In genomic region chr10:89435920-89436319, GRCm38 (mm10) we compare ENCODE assay signal across 16 mouse cellular contexts. TPM values are rescaled to one million over a fixed set of nuclear protein-coding genes. Genes with fewer than 3 reads are reported as not detected.
A peak's percentile ranks its signal among the peaks of the same experiment; 100 is the strongest.
DNase-seq lines count a peak whose midpoint lies in the region; ATAC-seq and TF ChIP-seq lines count a peak whose summit lies in the region.
"Had no signal": no experiment of that assay in that cellular context is flagged by ENCODE, and none has a peak within 500 bp of the region (broad histone marks: within the 10 kb centered on the region; RNA-seq: fewer than 3 reads in every experiment).

No protein-coding gene starts in this region.

- no peaks in the 10 kb centered on the region for H3K9me3 ChIP-seq in midbrain, embryonic 11.5 days (ENCODE audit: control insufficient read depth, low read length)
- H3K9me3 ChIP-seq in midbrain, embryonic 10.5 days (replicated peaks): no peaks in the 10 kb centered on the region; the same call in 1 of the 2 replicates
- H3K9me3 ChIP-seq in forebrain, embryonic 14.5 days (replicated peaks; ENCODE audit: control insufficient read depth, low read length): no peaks in the 10 kb centered on the region
- H3K9me3 ChIP-seq in midbrain, postnatal 0 days (ENCODE audit: low read length): no peaks in the 10 kb centered on the region

- TF ChIP-seq CTCF in midbrain, postnatal 0 days (IDR thresholded peaks at IDR 0.05): no peak

- no peak for DNase-seq in frontal cortex, postnatal 14 days (ENCODE audit: low spot score in 2 of 2)
- DNase-seq in midbrain, embryonic 11.5 days (ENCODE audit: low spot score, missing footprints): no peak
- DNase-seq in midbrain, embryonic 10.5 days (ENCODE audit: low spot score): no peak
- peak; percentile 67 for DNase-seq in forebrain, embryonic 14.5 days (ENCODE audit: low spot score)
- DNase-seq in midbrain, postnatal 0 days (ENCODE audit: low spot score): peak; percentile 36
- no peak for DNase-seq in gastrocnemius, postnatal 4 days (ENCODE audit: low spot score in 2 of 2)
- no peak for DNase-seq in cerebellum, adult 9-11 months
- DNase-seq: adrenal gland, postnatal 14 days; B cell, adult 2 months; cerebellum, adult 11 months; heart, postnatal 4 days; kidney, adult 8-10 months; liver; lung, adult 2 months; thymus, adult 18-20 months had no signal

- peaks cover 64% of the 10 kb centered on the region for H3K27me3 ChIP-seq in midbrain, embryonic 11.5 days (ENCODE audit: control insufficient read depth, insufficient read depth, low read length)
- peaks cover 93% of the 10 kb centered on the region for H3K27me3 ChIP-seq in midbrain, embryonic 10.5 days (ENCODE audit: low read depth, poor library complexity, severe bottlenecking)
- peaks cover 3% of the 10 kb centered on the region; the same call in 1 of the 2 replicates for H3K27me3 ChIP-seq in forebrain, embryonic 14.5 days (replicated peaks; ENCODE audit: control insufficient read depth, insufficient read depth, low read length)
- peaks cover 8% of the 10 kb centered on the region for H3K27me3 ChIP-seq in midbrain, postnatal 0 days (ENCODE audit: insufficient read depth, low read length)

- peaks cover 12% of the 10 kb centered on the region for H3K4me1 ChIP-seq in midbrain, embryonic 11.5 days (ENCODE audit: control insufficient read depth, insufficient read depth, low read length)
- H3K4me1 ChIP-seq in midbrain, embryonic 10.5 days: peaks cover 35% of the 10 kb centered on the region
- peaks cover 25% of the 10 kb centered on the region for H3K4me1 ChIP-seq in forebrain, embryonic 14.5 days (ENCODE audit: control insufficient read depth, insufficient read depth, low read length)
- no peaks in the 10 kb centered on the region for H3K4me1 ChIP-seq in midbrain, postnatal 0 days (ENCODE audit: insufficient read depth, low read length)

- H3K9ac ChIP-seq in midbrain, embryonic 11.5 days (ENCODE audit: low read length): no peak overlapping the region
- H3K9ac ChIP-seq in forebrain, embryonic 14.5 days (ENCODE audit: low read length): no peak overlapping the region; the same call in 1 of the 2 replicates
- H3K9ac ChIP-seq in midbrain, postnatal 0 days (replicated peaks; ENCODE audit: low read length, poor library complexity, severe bottlenecking): no peak overlapping the region

- no peaks in the 10 kb centered on the region for H3K36me3 ChIP-seq in midbrain, embryonic 11.5 days (ENCODE audit: control insufficient read depth, insufficient read depth, low read length)
- peaks cover 20% of the 10 kb centered on the region; the same call in 1 of the 2 replicates for H3K36me3 ChIP-seq in midbrain, embryonic 10.5 days
- H3K36me3 ChIP-seq in forebrain, embryonic 14.5 days (ENCODE audit: control insufficient read depth, insufficient read depth, low read length): 0 out of 2 replicates have a peak, but pooled peaks cover 3% of the 10 kb centered on the region
- H3K36me3 ChIP-seq in midbrain, postnatal 0 days (ENCODE audit: insufficient read depth, low read length): no peaks in the 10 kb centered on the region

- no peak overlapping the region for H3K4me3 ChIP-seq in midbrain, embryonic 11.5 days (ENCODE audit: low read depth, low read length)
- H3K4me3 ChIP-seq in midbrain, embryonic 10.5 days: no peak overlapping the region
- H3K4me3 ChIP-seq in forebrain, embryonic 14.5 days (ENCODE audit: low read depth, low read length): no peak overlapping the region
- no peak overlapping the region for H3K4me3 ChIP-seq in midbrain, postnatal 0 days (ENCODE audit: low read depth, low read length)

- 65% methylated on average over 9 of the region's 9 CpGs for WGBS in midbrain, embryonic 11.5 days
- WGBS in midbrain, embryonic 10.5 days: 70% methylated on average over 9 of the region's 9 CpGs
- WGBS in forebrain, embryonic 14.5 days: 30% methylated on average over 9 of the region's 9 CpGs
- WGBS in midbrain, postnatal 0 days: 52% methylated on average over 9 of the region's 9 CpGs

- H3K4me2 ChIP-seq in midbrain, embryonic 11.5 days: no peak overlapping the region
- peak overlapping the region; percentile 10 for H3K4me2 ChIP-seq in forebrain, embryonic 14.5 days (ENCODE audit: low read length)
- no peak overlapping the region for H3K4me2 ChIP-seq in midbrain, postnatal 0 days (ENCODE audit: low read depth, low read length, poor library complexity, severe bottlenecking)

- ATAC-seq in frontal cortex, adult (ENCODE audit: low TSS enrichment): peak; percentile 57; the same call in 1 of the 2 replicates
- ATAC-seq in midbrain, embryonic 11.5 days (ENCODE audit: low FRiP score): peak; percentile 15
- peak; percentile 61; the same call in 1 of the 2 replicates for ATAC-seq in forebrain, embryonic 14.5 days
- no peak for ATAC-seq in midbrain, postnatal 0 days (ENCODE audit: low FRiP score)

- no peak overlapping the region for H3K27ac ChIP-seq in midbrain, embryonic 11.5 days (ENCODE audit: low read depth, low read length)
- H3K27ac ChIP-seq in midbrain, embryonic 10.5 days (replicated peaks): no peak overlapping the region
- H3K27ac ChIP-seq in forebrain, embryonic 14.5 days (ENCODE audit: low read depth, low read length): no peak overlapping the region
- H3K27ac ChIP-seq in midbrain, postnatal 0 days (ENCODE audit: low read depth, low read length): no peak overlapping the region

RNA-seq across cellular contexts. Expression of gene Gas2l3, which starts 7.8 kb away (rescaled TPM):
- 8.9 and 10.4 TPM in 2 replicates for polyA plus RNA-seq in midbrain, embryonic 11.5 days (2014; fragmentation: Nextera tagmentation; extraction: Ambion mirVana)
- polyA plus RNA-seq in midbrain, embryonic 10.5 days (2016; fragmentation: Nextera tagmentation; extraction: Ambion mirVana): 18.7 and 19.4 TPM in 2 replicates
- polyA plus RNA-seq in forebrain, embryonic 14.5 days (2014; fragmentation: Nextera tagmentation; extraction: Ambion mirVana): 7.7 and 12.3 TPM in 2 replicates
- 3.7 and 7.0 TPM in 2 replicates for total RNA-seq in midbrain, postnatal 0 days (2014; rRNA removed)
- polyA plus RNA-seq in midbrain, postnatal 0 days (2015; fragmentation: Nextera tagmentation; extraction: Ambion mirVana): 1.6 and 1.7 TPM in 2 replicates
- total RNA-seq in gastrocnemius, postnatal 4 days (2021): 10 to 100 TPM; 17.7 to 19.1 TPM

Comparison
In these comparisons a context has a peak if more than half of its experiments do, and no peak if none do; other contexts are left out.
1. DNase-seq: peak in forebrain, embryonic 14.5 days (single experiment) and midbrain, postnatal 0 days (single experiment); none in frontal cortex, postnatal 14 days (0 of 2), midbrain, embryonic 11.5 days (single experiment), midbrain, embryonic 10.5 days (single experiment), gastrocnemius, postnatal 4 days (0 of 2) and cerebellum, adult 9-11 months (single experiment).